Mouse (Mus musculus) small intestine, adult 2 months (tissue): Measurements from ENCODE around the gene Ctsa.

Experiments used
- CTCF ChIP-seq: fragments of 200-500 bp; IDR thresholded peaks from 2 replicates; pipeline ENCODE4 v1.5.1; 2012; ENCODE audit warnings: low read depth, mild to moderate bottlenecking, control low read depth, inconsistent platforms, low read length, moderate library complexity, mixed read lengths; ENCODE audit not compliant: insufficient replicate concordance, insufficient read length; ENCODE audit errors: extremely low read depth
- POLR2A ChIP-seq: fragments of 200-500 bp; IDR thresholded peaks from 2 replicates; pipeline ENCODE4 v1.6.1; 2012; ENCODE audit warnings: low read depth, mild to moderate bottlenecking, control low read depth, inconsistent platforms, low read length, moderate library complexity

DNA sequence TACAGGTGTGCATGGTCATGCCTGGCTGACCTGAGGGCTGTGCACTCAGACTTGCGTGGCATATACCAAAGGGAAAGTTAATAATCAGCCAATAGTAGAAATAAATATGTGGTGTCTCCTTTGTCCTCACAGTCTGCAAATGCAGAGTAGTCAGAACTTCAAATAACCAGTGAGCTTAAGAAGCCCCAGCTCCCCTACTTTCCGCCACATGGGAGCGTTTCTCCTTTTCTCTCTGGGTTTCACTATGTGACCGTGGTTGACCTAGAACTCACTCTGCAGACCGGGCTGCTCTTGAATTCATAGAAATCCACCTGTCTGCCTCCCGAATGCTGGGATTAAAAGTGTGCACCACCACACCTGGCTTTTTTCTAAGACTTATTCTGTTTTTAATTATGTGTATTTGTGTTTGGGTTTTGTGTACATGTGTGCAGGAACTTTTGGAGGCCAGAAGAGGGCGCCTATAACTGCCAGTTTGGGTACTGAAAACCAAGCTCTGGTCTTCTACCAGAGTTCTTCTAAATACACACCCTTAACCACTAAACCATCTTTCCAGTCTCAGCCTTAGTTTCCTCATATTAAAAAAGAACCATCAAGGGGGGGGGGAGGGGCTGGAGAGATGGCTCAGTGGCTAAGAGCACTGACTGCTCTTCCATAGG, 48.6 kb upstream of the Ctsa start:
- TF ChIP-seq POLR2A: no peak
- TF ChIP-seq CTCF: no peak
